In genomic region chr5:122168344-122169069, GRCm38 (mm10) we compare ENCODE assay signal across 20 mouse cellular contexts. TPM values are rescaled to one million over a fixed set of nuclear protein-coding genes. Genes with fewer than 3 reads are reported as not detected.
DNase-seq lines count a peak whose midpoint lies in the region; ATAC-seq lines count a peak whose summit lies in the region.
"Had no signal": no experiment of that assay in that cellular context is flagged by ENCODE, and none has a peak within 500 bp of the region (broad histone marks: within the 10 kb centered on the region; RNA-seq: fewer than 3 reads in every experiment).

No protein-coding gene starts in this region.

- H3K4me2 ChIP-seq in heart, embryonic 15.5 days = no peak overlapping the region
- H3K4me2 ChIP-seq in kidney, embryonic 16.5 days (replicated peaks; ENCODE audit: low read depth, low read length) = no peak overlapping the region
- H3K4me2 ChIP-seq: embryonic facial prominence, embryonic 12.5 days; forebrain, embryonic 15.5 days; hindbrain, embryonic 13.5 days had no signal

- no peak overlapping the region for H3K9ac ChIP-seq in heart, embryonic 15.5 days
- H3K9ac ChIP-seq in kidney, embryonic 16.5 days (replicated peaks; ENCODE audit: low read length) = no peak overlapping the region
- H3K9ac ChIP-seq: embryonic facial prominence, embryonic 12.5 days; forebrain, embryonic 15.5 days; hindbrain, embryonic 13.5 days had no signal

- peaks cover 54% of the 10 kb centered on the region for H3K4me1 ChIP-seq in heart, embryonic 15.5 days (replicated peaks)
- H3K4me1 ChIP-seq in kidney, embryonic 16.5 days (ENCODE audit: insufficient read depth, low read length) = peaks cover 31% of the 10 kb centered on the region

- WGBS in heart, embryonic 15.5 days = 69% methylated on average over 14 of the region's 14 CpGs
- 84% methylated on average over 14 of the region's 14 CpGs for WGBS in kidney, embryonic 16.5 days

- H3K36me3 ChIP-seq in heart, embryonic 15.5 days = peaks cover 66% of the 10 kb centered on the region
- H3K36me3 ChIP-seq in kidney, embryonic 16.5 days (ENCODE audit: insufficient read depth, low read length) = peaks cover 73% of the 10 kb centered on the region

- no peaks in the 10 kb centered on the region for H3K9me3 ChIP-seq in heart, embryonic 15.5 days (replicated peaks)
- H3K9me3 ChIP-seq in kidney, embryonic 16.5 days (ENCODE audit: low read length) = no peaks in the 10 kb centered on the region
- H3K9me3 ChIP-seq: embryonic facial prominence, embryonic 12.5 days; forebrain, embryonic 15.5 days; G1E; hindbrain, embryonic 13.5 days had no signal

- no peak for ATAC-seq in heart, embryonic 15.5 days (replicated peaks; ENCODE audit: insufficient number of reproducible peaks, insufficient read depth, low FRiP score, low read depth)
- ATAC-seq in kidney, embryonic 16.5 days (ENCODE audit: low FRiP score, low TSS enrichment) = no peak
- ATAC-seq: CD4-positive, CD25-positive, alpha-beta regulatory T cell, adult 4 months; forebrain, embryonic 15.5 days; hindbrain, postnatal 0 days had no signal

- peak; percentile 51 to 65 for DNase-seq in adrenal gland, adult (ENCODE audit: inconsistent age in 2 of 2, low spot score in 1 of 2)
- no peak for DNase-seq in adrenal gland, postnatal 10 days
- peak; percentile 24 to 39 for DNase-seq in cerebellum, postnatal 25 days
- no peak for DNase-seq in cerebellum, adult 9-11 months
- DNase-seq in heart, postnatal 36 days = no peak
- peak; percentile 57 to 63 for DNase-seq in kidney, postnatal 25 days
- DNase-seq: B cell, adult 2 months; gastrocnemius, postnatal 10 days; heart, adult 2 months; kidney, adult 11 months had no signal

- H3K4me3 ChIP-seq in heart, embryonic 15.5 days = no peak overlapping the region
- H3K4me3 ChIP-seq in kidney, embryonic 16.5 days (ENCODE audit: low read length) = no peak overlapping the region
- H3K4me3 ChIP-seq: embryonic facial prominence, embryonic 12.5 days; forebrain, embryonic 15.5 days; heart, adult 2 months; hindbrain, embryonic 13.5 days had no signal

- no peaks in the 10 kb centered on the region for H3K27me3 ChIP-seq in heart, embryonic 15.5 days
- no peaks in the 10 kb centered on the region for H3K27me3 ChIP-seq in kidney, embryonic 16.5 days (ENCODE audit: insufficient read depth, low read length)
- H3K27me3 ChIP-seq: embryonic facial prominence, embryonic 12.5 days; forebrain, embryonic 15.5 days; hindbrain, embryonic 13.5 days had no signal

- H3K27ac ChIP-seq in heart, embryonic 15.5 days = peak overlapping the region; percentile 57; the same call in 1 of the 2 replicates
- no peak overlapping the region for H3K27ac ChIP-seq in kidney, embryonic 16.5 days (ENCODE audit: low read length)
- H3K27ac ChIP-seq: embryonic facial prominence, embryonic 12.5 days; forebrain, embryonic 15.5 days; heart, adult 2 months; hindbrain, postnatal 0 days had no signal

- intact Hi-C loops in heart, postnatal 36 days (cut with DNase I) = no loop called here

RNA-seq across cellular contexts. Expression of gene Ppp1cc, which starts 10.4 kb away (rescaled TPM):
- total RNA-seq in adrenal gland, postnatal 10 days (2021) = 100 to 1,000 TPM; 149 to 173 TPM
- 198 and 233 TPM in 2 replicates for polyA plus RNA-seq in heart, embryonic 15.5 days (2015; fragmentation: Nextera tagmentation; extraction: Ambion mirVana)
- total RNA-seq in heart, postnatal 36 days (2021) = 100 to 1,000 TPM; 118 to 125 TPM
- polyA plus RNA-seq in kidney, embryonic 16.5 days (2015; fragmentation: Nextera tagmentation; extraction: Ambion mirVana) = 269 and 277 TPM in 2 replicates

RNA-seq across cellular contexts. Expression of gene Ccdc63, which starts 27.9 kb away (rescaled TPM):
- total RNA-seq in adrenal gland, postnatal 10 days (2021) = not detected
- polyA plus RNA-seq in heart, embryonic 15.5 days (2015; fragmentation: Nextera tagmentation; extraction: Ambion mirVana) = 0.16 and 0.42 TPM in 2 replicates
- not detected for total RNA-seq in heart, postnatal 36 days (2021)
- polyA plus RNA-seq in kidney, embryonic 16.5 days (2015; fragmentation: Nextera tagmentation; extraction: Ambion mirVana) = 0.15 TPM in 1 of 2 replicates, not detected in the other
- total RNA-seq: gastrocnemius, postnatal 10 days had no signal
- polyA plus RNA-seq: embryonic facial prominence, embryonic 12.5 days; forebrain, embryonic 11.5 days; forebrain, embryonic 15.5 days; G1E; hindbrain, embryonic 13.5 days; hindbrain, postnatal 0 days; intestine, embryonic 14.5 days had no signal

RNA-seq across cellular contexts. Expression of gene Hvcn1, which starts 38.1 kb away (rescaled TPM):
- total RNA-seq in adrenal gland, postnatal 10 days (2021) = 1 to 10 TPM; 5.8 to 6.6 TPM
- 2.6 and 4.1 TPM in 2 replicates for polyA plus RNA-seq in heart, embryonic 15.5 days (2015; fragmentation: Nextera tagmentation; extraction: Ambion mirVana)
- 1 to 10 TPM; 1.4 to 1.7 TPM for total RNA-seq in heart, postnatal 36 days (2021)
- 14.5 and 14.6 TPM in 2 replicates for polyA plus RNA-seq in kidney, embryonic 16.5 days (2015; fragmentation: Nextera tagmentation; extraction: Ambion mirVana)

Comparison
In these comparisons a context has a peak if more than half of its experiments do, and no peak if none do; other contexts are left out.
1. DNase-seq: peak in adrenal gland, adult (2 of 2), cerebellum, postnatal 25 days (2 of 2) and kidney, postnatal 25 days (2 of 2); none in adrenal gland, postnatal 10 days (single experiment), cerebellum, adult 9-11 months (single experiment) and heart, postnatal 36 days (0 of 2).